Mouse (Mus musculus): ENCODE measurements around the gene Tmem139. TPM values are rescaled to one million over a fixed set of nuclear protein-coding genes. Genes with fewer than 3 reads are reported as not detected.

Tmem139 gene
- polyA plus RNA-seq, 1 experiment, result 7.2 TPM

- WGBS, result 47% methylated on average over 8 of the region's 8 CpGs
- Histone ChIP-seq H3K4me3 (replicated peaks; ENCODE audit: extremely low read depth, low read depth, low read length) (no peak overlapping the region), H3K4me1 (ENCODE audit: control insufficient read depth, insufficient read depth, low read length) (no peaks in the 10 kb centered on the region)
- DNase-seq, result no peak
- TF ChIP-seq CTCF (IDR thresholded peaks at IDR 0.05; ENCODE audit: insufficient read depth, low read length) (no peak; the same call in 1 of the 2 replicates), POLR2A (IDR thresholded peaks at IDR 0.05; ENCODE audit: borderline replicate concordance, extremely low read depth, low read depth, low read length) (no peak)
These were observed 48.1 kb downstream of the Tmem139 start for GRCm38 (mm10) chr6:42309816-42310378.

GRCm38 (mm10) chr6:42310427-42311053 lies 48.8 kb downstream of the Tmem139 start:
- Histone ChIP-seq H3K4me3 (replicated peaks; ENCODE audit: extremely low read depth, low read depth, low read length) (no peak overlapping the region), H3K4me1 (ENCODE audit: control insufficient read depth, insufficient read depth, low read length) (no peaks in the 10 kb centered on the region)
- 78% methylated on average over 2 of the region's 2 CpGs for WGBS
- DNase-seq, result no peak
- no peak for TF ChIP-seq CTCF (IDR thresholded peaks at IDR 0.05; ENCODE audit: insufficient read depth, low read length)
- no peak for TF ChIP-seq POLR2A (IDR thresholded peaks at IDR 0.05; ENCODE audit: borderline replicate concordance, extremely low read depth, low read depth, low read length)

Other genes starting within 250 kb of the Tmem139 start
- gene Sva, start 223.6 kb upstream of the Tmem139 start, polyA plus RNA-seq (2012; rRNA removed), result not detected in 2 replicates
- not detected in 2 replicates for gene Tas2r139, start 121.0 kb upstream of the Tmem139 start, polyA plus RNA-seq (2012; rRNA removed)
- gene Tas2r144, start 46.6 kb upstream of the Tmem139 start, polyA plus RNA-seq (2012; rRNA removed), result not detected in 2 replicates
- gene Gstk1, start 16.0 kb upstream of the Tmem139 start, polyA plus RNA-seq (2012; rRNA removed), result 39.4 and 47.4 TPM in 2 replicates
- gene Casp2, start 3.0 kb downstream of the Tmem139 start, polyA plus RNA-seq (2012; rRNA removed), result 24.2 and 36.7 TPM in 2 replicates
- gene Clcn1, start 24.7 kb downstream of the Tmem139 start, polyA plus RNA-seq (2012; rRNA removed), result 0.34 and 1.5 TPM in 2 replicates
- 0.42 and 0.45 TPM in 2 replicates for gene Fam131b, start 62.7 kb downstream of the Tmem139 start, polyA plus RNA-seq (2012; rRNA removed)
- 311 and 352 TPM in 2 replicates for gene Zyx, start 87.7 kb downstream of the Tmem139 start, polyA plus RNA-seq (2012; rRNA removed)
- gene Epha1, start 111.3 kb downstream of the Tmem139 start, polyA plus RNA-seq (2012; rRNA removed), result 22.4 and 26.7 TPM in 2 replicates
- 0.63 and 0.92 TPM in 2 replicates for gene Tas2r143, start 138.3 kb downstream of the Tmem139 start, polyA plus RNA-seq (2012; rRNA removed)
- 0.50 TPM in 1 of 2 replicates, not detected in the other for gene Tas2r135, start 143.5 kb downstream of the Tmem139 start, polyA plus RNA-seq (2012; rRNA removed)
- gene Tas2r126, start 172.6 kb downstream of the Tmem139 start, polyA plus RNA-seq (2012; rRNA removed), result 0.22 TPM in 1 of 2 replicates, not detected in the other
- not detected in 2 replicates for gene Olfr458, start 203.2 kb downstream of the Tmem139 start, polyA plus RNA-seq (2012; rRNA removed)
- not detected in 2 replicates for gene Olfr457, start 214.4 kb downstream of the Tmem139 start, polyA plus RNA-seq (2012; rRNA removed)
- not detected in 2 replicates for gene Olfr456, start 225.2 kb downstream of the Tmem139 start, polyA plus RNA-seq (2012; rRNA removed)

Measured in lung, adult 2 months (tissue).